Mouse (Mus musculus): ENCODE data around the gene B3gnt2.

Gene B3gnt2

DNA sequence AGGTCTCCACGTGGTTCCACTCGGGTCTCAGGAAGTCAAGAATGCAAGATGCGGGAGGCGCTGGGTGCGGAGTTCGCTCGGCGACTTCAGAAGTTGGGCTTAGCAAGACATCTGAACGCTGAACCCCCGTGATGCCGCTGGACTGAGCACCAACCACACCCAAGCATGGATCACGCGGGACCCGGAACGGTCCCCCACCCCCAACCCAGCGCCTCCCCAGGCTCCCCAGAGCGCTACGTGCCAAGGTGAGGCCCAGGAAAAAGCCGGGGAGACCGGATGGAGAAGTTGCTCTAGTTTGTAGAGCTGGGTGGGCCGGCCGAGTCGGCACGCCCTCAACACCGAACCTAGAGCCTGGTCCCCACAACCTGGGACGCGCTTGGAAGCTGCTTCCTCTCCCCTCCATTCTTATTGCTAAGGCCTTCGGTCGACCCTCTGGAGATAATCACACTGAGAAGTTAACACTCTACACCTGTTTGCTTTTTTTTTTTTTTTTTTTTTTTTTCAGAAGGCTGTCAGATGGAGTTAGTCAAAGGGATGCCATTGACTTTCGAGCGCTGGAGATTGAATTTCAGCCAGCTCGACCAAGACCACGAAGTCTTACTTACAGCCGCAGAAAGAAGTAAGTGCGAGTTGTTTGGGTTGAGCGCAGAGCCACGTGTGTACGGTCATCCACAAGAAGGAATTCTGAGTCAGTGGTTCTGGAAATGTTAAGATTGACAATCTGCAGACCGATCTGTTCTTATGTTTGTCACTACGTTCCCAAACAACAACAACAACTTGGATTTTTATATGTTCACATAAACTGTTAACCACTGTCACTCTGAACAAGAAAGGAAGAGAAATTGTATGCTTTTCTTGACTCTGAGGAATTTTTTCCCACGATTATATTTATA lies at the start of gene B3gnt2:
B3gnt2 (minus strand) TSS at position 627 of the 893 bp plus-strand sequence.
- DNase-seq (ENCODE audit: low read depth): no peak

DNA sequence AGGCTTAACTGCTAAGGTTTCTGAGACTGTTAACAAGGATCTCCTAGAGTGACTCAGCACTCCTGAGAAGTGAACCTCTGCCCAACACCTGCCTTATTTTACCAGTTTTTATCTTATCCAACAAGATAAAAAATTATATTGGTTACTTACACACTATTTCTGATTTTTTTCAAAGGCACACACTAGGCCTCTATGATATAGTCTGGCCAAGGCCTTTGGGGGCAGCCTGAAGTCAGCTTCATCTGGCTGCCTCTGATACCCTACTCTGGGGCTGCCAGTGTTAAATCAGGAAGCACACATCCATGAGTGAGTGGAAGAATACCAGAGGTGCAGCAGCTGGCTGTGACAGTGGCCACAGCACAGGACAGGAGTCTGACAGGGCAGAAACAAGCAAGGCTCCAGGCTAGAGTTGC lies 45.7 kb upstream of the B3gnt2 start:
- no peak for DNase-seq (ENCODE audit: low read depth)

DNA sequence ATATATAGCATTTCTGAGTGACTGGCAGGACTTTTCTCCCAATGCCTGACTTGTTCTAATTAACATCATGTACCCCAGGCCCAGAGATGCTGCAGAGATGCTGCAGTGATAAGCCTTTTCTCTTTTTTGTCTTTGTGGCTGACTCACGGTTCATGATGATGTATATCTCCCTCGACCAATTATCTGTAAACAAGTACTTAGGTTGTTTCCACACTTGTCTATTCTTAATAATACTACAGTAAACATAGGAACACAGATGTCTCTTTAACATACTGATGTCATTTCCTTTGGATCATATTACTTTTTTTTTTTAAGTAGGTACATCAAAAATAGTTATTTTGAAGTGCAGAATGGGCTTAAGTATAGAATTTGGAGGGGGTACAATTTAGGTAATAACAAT lies 42.2 kb upstream of the B3gnt2 start:
- DNase-seq (ENCODE audit: low read depth): no peak

DNA sequence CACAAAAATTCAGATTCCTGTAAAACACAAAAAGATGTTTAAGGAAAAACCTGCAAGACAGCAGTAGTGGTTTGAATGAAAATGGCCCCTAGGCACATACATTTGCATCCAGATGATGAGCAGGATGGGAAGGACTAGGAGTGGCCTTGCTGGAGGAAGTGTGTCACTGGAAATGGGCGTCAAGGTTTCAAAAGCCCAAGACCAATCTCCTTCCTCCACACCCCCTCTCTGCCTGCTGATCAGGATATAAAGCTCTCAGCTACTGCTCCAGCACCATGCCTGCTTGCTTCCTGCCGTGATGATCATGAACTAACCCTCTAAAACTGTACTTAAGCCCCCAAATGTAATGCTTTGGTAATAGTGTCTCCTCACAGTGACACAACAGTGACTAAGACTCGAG lies 39.3 kb upstream of the B3gnt2 start:
- no peak for DNase-seq (ENCODE audit: low read depth)

DNA sequence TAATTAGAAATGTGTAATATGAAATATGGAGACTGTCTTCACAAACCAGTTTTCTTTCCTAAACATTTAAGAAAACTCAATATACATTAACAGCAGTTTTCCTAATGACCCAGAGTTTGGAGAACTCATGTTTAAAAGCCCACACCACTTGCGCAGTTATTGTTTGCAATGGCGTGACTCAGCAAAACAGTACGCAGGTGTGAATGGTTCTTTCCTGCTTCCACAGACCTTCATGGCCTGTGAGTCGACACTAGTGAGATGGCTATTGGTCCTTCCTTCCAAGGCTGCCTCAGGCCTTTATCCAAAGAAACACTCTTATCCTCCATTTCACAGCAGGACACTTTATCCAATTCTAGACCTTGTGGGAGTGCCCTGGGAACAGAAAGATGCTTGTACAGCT lies 36.9 kb upstream of the B3gnt2 start:
- no peak for DNase-seq (ENCODE audit: low read depth)

DNA sequence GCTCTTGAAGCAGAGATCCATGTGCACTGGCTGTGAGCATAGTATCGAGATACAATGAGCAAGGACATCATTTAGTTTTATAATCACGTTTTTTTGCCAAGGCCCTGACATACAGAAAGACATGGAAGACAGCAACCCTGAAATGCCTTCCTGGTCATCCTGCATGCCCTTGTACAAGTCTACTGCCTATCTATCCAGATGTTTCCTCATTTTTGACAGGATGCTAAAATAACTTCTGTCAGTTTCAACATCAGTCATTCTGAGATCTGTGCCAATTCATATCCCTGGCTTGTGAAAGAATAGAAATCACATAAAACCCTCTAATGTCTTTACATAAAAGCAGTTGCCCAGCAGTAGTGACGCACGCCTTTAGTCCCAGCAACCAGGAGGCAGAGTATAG lies 36.4 kb upstream of the B3gnt2 start:
- no peak for DNase-seq (ENCODE audit: low read depth)

DNA sequence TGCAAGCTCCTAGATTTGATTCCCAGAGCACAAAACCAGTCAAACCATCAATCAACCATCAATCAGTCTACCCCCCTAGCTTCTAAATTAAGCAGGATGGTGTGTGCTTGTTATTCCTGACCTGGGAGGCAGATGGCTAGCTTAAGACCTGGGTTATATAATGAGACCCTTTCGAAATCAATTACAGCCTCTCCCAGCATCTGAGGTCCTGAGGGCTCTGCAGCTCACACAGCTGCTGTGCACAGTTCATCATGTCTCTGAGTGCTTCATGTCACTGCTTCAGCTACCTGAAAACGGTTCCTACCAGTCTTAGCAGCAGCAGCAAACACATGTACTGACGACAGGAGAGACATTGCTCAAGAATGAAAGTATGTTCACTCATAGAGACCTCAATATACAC lies 32.3 kb upstream of the B3gnt2 start:
- no peak for DNase-seq (ENCODE audit: low read depth)

DNA sequence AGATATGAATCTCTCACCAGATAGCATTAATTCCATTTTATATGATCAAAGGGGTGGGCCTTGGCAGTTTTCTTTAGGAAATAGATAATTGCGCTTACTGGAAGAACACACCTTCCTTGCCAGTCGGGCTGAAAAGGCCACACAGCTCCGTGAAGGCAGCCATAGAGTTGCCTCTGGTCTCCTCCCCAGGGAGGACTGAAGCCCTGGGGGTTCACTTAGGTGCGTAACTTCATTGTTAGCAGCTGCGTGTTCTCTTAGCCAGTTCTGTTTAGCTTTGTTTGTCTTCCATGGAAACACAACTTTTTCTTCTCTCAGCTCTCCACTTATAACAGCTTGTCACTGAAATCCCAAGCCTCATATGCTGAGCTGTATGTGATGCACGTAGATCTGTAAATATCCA lies 31.7 kb upstream of the B3gnt2 start:
- DNase-seq (ENCODE audit: low read depth): no peak

DNA sequence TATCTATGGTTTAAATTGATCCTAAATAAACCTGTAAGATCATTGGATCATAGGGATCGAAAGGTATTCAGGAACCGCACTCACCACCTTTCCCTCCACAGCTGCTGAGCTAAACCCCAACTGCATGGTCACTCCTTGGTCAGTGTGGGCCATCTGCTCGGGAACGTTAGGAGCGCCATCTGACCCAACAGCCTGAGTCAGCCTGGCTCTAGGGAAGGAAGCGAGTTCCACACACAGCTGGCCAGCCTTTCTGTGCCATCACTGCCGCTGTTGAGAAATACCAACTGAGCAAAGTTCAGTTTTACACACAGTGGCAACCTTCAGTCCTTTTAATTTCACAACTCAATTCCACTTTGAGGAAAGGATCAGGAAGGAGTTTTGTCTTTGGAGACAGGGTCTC lies 31.1 kb upstream of the B3gnt2 start:
- no peak for DNase-seq (ENCODE audit: low read depth)

DNA sequence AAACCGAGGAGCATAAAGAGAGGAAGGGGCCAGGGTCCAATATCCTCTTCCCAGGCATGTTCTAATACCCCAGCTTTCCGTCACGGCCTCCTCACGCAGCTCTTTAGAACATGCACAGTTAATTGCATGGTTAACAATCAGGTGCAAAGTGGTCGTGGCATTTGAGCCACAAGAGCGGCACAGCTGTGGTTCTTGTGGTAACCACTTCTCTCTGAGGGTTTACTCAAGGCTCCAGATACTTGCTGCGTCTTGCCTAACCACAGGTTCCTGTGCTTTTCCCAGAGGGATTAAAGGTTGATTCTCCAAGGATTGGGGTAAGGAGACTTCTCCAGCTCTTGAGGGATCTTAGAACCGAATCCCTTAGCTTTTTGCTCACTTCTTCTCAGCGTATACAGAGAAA lies 30.5 kb upstream of the B3gnt2 start:
- no peak for DNase-seq (ENCODE audit: low read depth)

DNA sequence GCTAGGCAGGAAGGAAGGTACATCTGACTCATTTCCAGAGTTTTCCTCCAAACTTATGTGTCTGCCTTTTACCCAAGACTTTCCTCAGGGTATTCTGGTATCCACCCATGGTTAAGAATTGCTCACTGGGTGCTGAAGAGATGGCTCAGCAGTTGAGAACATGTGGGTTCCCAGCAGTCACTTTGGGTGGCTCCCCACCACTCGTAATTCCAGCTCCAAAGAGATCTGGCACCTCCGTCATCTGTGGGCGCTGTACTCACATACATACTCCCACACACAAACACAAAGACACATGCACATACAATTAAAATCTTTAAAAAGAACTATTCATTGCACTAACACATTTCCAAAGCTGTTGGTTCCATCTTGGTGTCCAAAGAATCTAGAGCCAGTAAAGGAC lies 28.5 kb upstream of the B3gnt2 start:
- no peak for DNase-seq (ENCODE audit: low read depth)

DNA sequence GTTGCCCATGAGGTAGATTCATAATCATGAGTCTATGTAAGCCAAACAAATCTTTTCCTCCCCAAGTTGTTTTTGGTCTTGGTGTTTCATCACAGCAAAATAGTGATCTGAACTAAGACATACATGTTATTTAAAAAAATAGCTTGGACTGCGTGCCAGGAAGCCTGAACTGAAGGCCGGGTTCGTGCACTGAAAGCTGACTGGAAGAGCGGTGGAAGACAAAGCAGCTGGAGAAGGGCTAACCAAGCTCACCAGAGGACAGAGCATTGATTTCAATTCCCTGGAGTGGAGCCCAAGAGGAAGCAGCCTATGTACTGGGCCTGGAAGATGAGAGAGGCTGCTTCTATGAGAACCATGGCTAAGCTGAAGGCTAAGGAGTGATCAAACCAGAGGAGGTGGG lies 26.2 kb upstream of the B3gnt2 start:
- no peak for DNase-seq (ENCODE audit: low read depth)

DNA sequence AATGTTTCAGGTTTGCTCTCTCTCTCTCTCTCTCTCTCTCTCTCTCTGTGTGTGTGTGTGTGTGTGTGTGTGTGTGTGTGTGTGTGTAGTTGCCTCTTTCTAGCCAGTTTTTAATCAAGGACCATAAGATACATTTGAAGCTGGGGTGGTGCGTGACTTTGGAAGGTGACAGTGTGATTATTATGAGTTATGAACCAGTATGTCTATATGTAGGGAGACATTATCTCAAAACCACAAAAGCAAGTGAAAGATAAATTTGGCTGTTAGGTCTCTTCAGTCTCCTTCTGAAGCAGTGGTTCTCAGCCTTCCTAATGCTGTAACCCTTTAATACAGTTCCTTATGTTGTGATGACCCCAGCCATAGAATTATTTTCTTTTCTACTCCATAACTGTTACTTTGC lies 24.6 kb upstream of the B3gnt2 start:
- DNase-seq (ENCODE audit: low read depth): no peak

DNA sequence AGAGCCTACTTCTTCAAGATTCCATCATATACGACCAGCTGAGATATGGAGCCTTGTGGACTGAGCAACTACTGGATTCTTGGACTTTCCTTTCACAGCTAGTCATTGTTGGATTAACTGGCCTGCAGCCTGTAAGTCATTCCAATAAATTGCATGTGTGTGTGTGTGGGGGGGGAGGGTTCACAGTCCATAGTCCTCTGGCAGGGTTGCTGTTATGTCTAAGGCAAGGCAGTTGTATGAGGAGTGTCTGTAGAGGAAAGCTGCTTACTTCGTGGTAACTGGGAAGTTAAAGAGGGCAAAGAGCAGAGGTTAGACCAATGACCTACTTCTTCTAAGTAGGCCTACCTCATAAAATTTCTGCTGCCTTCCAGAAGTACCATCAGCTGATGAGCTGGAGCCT lies 22.9 kb upstream of the B3gnt2 start:
- DNase-seq (ENCODE audit: low read depth): no peak

DNA sequence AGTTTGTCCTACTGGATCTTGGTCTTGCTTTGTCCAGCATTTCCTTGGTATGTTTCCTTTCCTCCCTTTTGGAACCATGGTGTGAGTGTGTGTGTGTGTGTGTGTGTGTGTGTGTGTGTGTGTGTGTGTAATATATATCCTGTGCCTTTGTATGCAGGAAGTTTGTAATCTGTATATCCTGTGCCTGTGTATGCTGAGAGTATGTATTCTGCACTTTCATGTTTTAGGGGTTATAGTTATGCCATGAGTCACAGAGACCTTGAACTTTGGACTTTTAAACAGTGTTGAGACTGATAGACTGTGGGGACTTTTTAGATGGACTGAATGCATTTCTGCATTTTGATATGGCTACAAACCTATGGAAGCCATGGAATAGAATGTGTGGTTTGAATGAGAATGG lies 22.2 kb upstream of the B3gnt2 start:
- DNase-seq (ENCODE audit: low read depth): no peak

DNA sequence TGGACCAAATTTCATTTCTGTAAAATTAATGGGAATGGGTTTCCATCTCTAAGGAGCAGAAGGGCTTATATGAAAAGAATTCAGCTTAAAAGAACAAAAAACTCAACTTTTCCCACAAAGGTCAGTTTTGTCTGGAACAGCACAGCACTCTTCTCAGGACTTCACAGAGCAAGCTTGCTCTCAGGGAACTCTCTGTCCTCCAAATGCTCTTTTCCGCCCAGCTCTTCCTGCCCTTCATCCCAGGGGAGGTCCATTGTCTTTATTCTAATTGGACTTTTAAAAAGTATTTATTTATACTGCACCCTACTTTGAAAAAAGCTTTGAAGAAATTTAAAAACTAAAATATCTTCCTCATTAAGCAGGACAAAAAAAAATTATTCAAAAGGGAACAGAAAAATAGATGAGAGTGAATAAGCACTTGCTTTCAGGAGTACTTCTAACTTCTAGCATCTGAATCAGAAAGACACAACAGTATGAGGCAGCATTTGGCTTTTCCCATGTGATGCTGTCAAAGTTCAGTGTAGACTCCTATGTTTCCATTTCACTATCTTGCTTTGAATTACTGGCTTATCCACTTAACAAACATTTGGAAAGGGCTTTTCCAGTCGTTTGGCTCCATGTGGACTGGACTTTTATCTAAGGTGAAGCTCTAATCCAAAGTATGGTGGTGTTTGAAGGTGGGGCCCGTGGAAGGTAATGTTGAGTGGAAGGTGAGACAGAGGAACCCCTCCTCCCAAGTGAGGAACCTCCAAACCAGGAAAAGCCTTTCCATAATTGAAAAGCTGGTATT lies 19.8 kb upstream of the B3gnt2 start:
- DNase-seq (ENCODE audit: low read depth): no peak

DNA sequence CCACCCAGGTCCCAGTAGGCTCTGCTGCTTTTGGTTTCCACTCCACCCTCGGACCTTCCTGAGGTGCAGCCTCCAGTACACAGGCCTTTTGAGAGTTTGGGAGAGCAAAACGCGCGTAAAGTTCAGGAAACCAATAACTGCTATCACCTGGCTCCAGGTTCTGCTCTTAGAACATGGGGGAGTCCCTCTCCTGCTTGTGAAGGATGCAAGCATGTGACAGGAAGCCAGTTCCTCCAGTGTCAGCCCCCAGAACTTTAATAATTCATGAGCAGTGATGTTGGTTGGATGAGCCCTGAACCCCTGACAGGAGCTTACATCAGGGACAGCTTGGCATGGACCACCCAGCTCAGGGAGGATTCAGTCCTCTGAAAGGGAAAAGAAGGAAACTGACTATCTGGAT lies 18.9 kb upstream of the B3gnt2 start:
- no peak for DNase-seq (ENCODE audit: low read depth)

DNA sequence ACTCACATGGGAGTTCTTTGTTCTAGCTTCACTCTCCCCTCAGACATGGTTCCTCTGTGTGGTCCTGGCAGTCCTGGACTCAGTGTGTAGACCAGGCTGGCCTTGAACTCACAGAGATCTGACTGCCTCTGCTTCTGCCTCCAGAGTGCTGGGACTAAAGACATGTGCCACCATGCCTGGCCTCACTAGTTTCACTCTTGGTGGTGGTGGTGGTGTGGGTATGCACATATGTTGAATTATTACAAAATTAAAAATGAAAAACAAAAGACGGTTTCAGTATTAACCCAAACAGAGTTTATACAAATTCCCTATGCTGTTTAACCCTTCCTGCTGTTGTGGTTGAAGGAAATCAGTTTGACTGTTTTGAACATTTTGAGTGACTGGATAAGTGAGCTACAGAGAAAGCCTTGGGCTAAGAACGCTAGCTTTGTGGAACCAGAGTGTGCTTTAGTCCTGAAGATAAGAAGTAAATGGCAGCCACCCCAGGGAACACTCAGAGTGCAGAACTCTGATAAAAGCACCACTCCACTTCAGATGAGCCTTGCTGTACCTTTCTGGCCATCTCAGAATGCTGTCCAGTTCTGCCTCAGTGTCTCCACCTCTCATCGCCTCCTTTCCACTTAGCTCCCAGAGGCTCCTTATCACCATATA lies 16.0 kb upstream of the B3gnt2 start:
- DNase-seq (ENCODE audit: low read depth): no peak

DNA sequence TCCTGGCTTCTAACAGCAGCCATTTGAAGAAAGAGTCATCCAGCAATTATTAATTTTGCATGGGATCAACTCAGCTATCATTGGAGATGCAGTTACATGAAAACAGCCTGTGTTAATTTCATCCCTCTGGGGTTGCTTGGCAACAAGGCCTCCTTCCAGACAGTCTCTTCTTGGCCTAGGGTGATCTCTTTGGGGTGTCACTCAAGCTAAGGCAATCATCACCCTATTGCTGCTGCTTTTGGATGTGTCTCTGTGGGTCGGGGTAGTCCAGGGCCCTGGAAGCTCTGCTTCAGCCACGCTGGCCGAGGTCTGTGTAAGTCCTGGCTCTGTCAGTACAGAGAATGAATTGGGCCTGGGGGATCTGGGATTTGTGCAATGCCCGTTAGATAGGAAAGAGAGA lies 14.5 kb upstream of the B3gnt2 start:
- no peak for DNase-seq (ENCODE audit: low read depth)

DNA sequence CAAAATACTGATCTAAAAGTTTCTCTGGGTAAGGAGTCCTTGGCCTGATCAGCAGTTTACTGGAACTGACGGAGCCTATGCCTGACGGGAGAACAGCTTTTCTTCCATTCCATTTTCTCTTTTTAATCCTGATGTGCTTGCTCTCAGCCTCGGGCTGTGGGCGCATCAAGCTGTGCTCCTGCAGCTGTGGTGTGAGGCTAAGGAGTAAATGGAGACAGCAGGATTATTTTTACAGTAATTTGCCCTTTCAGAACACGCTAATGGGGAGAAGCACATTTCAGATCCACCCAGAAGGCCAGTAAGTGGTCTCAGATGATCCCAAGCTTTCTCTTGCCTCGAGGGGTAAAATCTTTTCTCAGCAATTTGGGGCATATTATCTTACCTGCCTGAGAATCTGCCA lies 14.0 kb upstream of the B3gnt2 start:
- no peak for DNase-seq (ENCODE audit: low read depth)

DNA sequence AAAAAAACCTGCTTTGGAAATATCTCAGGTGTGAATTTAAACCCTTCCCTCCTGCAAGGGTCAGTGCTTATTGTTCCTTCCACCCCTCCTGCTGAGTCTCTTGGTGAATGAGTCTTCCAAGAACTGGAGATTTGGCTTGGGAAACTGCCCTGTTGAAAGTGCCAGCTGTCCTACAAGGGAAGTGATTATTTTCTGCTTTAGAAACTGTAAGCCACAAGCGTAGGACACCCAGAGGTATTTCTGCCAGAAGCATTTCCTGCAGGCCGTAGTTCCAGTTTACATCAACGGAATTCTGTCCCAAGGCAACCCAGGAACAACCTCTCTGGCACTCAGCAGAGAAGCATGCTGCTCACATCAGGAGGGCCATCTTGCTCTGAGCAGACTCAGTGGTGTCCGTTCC lies 12.6 kb upstream of the B3gnt2 start:
- DNase-seq (ENCODE audit: low read depth): no peak

DNA sequence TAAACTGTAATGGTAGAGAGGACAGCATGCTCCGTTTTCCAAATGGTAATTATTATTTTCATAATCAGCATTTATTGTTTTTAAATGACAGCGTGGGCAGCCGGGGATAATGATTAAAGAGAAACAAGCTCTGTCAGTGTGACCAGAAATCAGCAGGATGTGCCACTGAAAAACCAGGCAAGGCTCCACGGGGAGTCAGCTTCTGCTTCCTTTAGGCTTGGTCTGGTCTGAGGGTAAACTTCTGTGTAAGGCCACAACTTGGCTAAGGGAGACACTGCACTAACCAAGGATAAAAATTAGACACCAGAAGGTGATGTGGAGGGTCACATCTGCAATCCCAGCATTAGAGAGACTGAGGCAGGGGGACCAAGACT lies 11.5 kb upstream of the B3gnt2 start:
- DNase-seq (ENCODE audit: low read depth): no peak

Data from c-Kit-positive CD71-negative TER-119-negative erythroid progenitor cells, embryonic 14.5 days (primary cell).